Mouse (Mus musculus) thymus, adult 2 months (tissue): ENCODE measurements around the gene Cenpv.

Source experiments
- CTCF ChIP-seq: fragments of 200-500 bp; IDR thresholded peaks from 2 replicates; pipeline ENCODE4 v1.5.1; 2012; ENCODE audit warnings: mild to moderate bottlenecking, control low read depth, low read length, moderate library complexity, borderline replicate concordance; ENCODE audit not compliant: control insufficient read depth, poor library complexity, insufficient read depth; ENCODE audit errors: extremely low read depth
- POLR2A ChIP-seq: fragments of 200-500 bp; IDR thresholded peaks from 2 replicates; pipeline ENCODE4 v1.6.1; 2012; ENCODE audit warnings: mild to moderate bottlenecking, low read length, control low read depth, moderate library complexity; ENCODE audit not compliant: control insufficient read depth, poor library complexity, insufficient read depth; ENCODE audit errors: extremely low read depth

- TF ChIP-seq CTCF (no peak), POLR2A (no peak)
These were observed 24.5 kb upstream of the Cenpv start for GRCm38 (mm10) chr11:62563590-62563989.
